8 mouse cellular contexts compared by ENCODE assay signal in genomic region chr13:89740243-89741115, GRCm38 (mm10). TPM values are rescaled to one million over a fixed set of nuclear protein-coding genes. Genes with fewer than 3 reads are reported as not detected.
DNase-seq lines count a peak whose midpoint lies in the region; ATAC-seq and TF ChIP-seq lines count a peak whose summit lies in the region.

No protein-coding gene starts in this region.

- peak; percentile 84 for ATAC-seq in embryonic facial prominence, embryonic 13.5 days (ENCODE audit: insufficient number of reproducible peaks, insufficient read depth, low FRiP score, low TSS enrichment, low read depth)
- ATAC-seq in limb, embryonic 12.5 days (ENCODE audit: insufficient number of reproducible peaks, insufficient read depth, low FRiP score, low TSS enrichment, low read depth), result peak; percentile 83
- ATAC-seq in midbrain, embryonic 13.5 days, result peak; percentile 88

- under 1% methylated on average over 33 of the region's 33 CpGs for WGBS in embryonic facial prominence, embryonic 13.5 days
- under 1% methylated on average over 33 of the region's 33 CpGs for WGBS in limb, embryonic 12.5 days
- WGBS in midbrain, embryonic 13.5 days, result 0% methylated on average over 33 of the region's 33 CpGs
- WGBS in spleen, adult 2 months, result 2% methylated on average over 33 of the region's 33 CpGs

- no peaks in the 10 kb centered on the region for H3K9me3 ChIP-seq in embryonic facial prominence, embryonic 13.5 days
- no peaks in the 10 kb centered on the region for H3K9me3 ChIP-seq in limb, embryonic 12.5 days
- no peaks in the 10 kb centered on the region for H3K9me3 ChIP-seq in midbrain, embryonic 13.5 days

- peak overlapping the region; percentile 70 for H3K4me3 ChIP-seq in embryonic facial prominence, embryonic 13.5 days
- peak overlapping the region; percentile 75 for H3K4me3 ChIP-seq in limb, embryonic 12.5 days (replicated peaks)
- H3K4me3 ChIP-seq in midbrain, embryonic 13.5 days (replicated peaks), result peak overlapping the region; percentile 69
- peak overlapping the region; percentile 76 for H3K4me3 ChIP-seq in spleen, adult 2 months (ENCODE audit: extremely low read depth, insufficient read depth, insufficient read length)

- H3K36me3 ChIP-seq in embryonic facial prominence, embryonic 13.5 days, result no peaks in the 10 kb centered on the region
- no peaks in the 10 kb centered on the region for H3K36me3 ChIP-seq in limb, embryonic 12.5 days
- no peaks in the 10 kb centered on the region for H3K36me3 ChIP-seq in midbrain, embryonic 13.5 days
- no peaks in the 10 kb centered on the region for H3K36me3 ChIP-seq in spleen, adult 2 months (ENCODE audit: control insufficient read depth, insufficient read depth, low read length)

- no peak; the same call in 1 of the 2 replicates for TF ChIP-seq CTCF in spleen, adult 2 months (IDR thresholded peaks at IDR 0.05; ENCODE audit: extremely low read depth, insufficient read depth, insufficient read length, insufficient replicate concordance)

- H3K4me1 ChIP-seq in embryonic facial prominence, embryonic 13.5 days, result peaks cover 16% of the 10 kb centered on the region
- peaks cover 19% of the 10 kb centered on the region for H3K4me1 ChIP-seq in limb, embryonic 12.5 days (replicated peaks)
- peaks cover 17% of the 10 kb centered on the region for H3K4me1 ChIP-seq in midbrain, embryonic 13.5 days (replicated peaks)
- H3K4me1 ChIP-seq in spleen, adult 2 months (ENCODE audit: control insufficient read depth, insufficient read depth, insufficient read length), result peaks cover 2% of the 10 kb centered on the region; the same call in 1 of the 2 replicates

- H3K27me3 ChIP-seq in embryonic facial prominence, embryonic 13.5 days, result no peaks in the 10 kb centered on the region
- no peaks in the 10 kb centered on the region for H3K27me3 ChIP-seq in limb, embryonic 12.5 days
- H3K27me3 ChIP-seq in midbrain, embryonic 13.5 days, result peaks cover 9% of the 10 kb centered on the region
- H3K27me3 ChIP-seq in spleen, adult 2 months (ENCODE audit: control insufficient read depth, insufficient read depth, low read length), result peaks cover 14% of the 10 kb centered on the region

- no peak for TF ChIP-seq POLR2A in spleen, adult 2 months (IDR thresholded peaks at IDR 0.05; ENCODE audit: low read depth, low read length)

- peak; percentile 95 for DNase-seq in 3T3-L1 (ENCODE audit: low read depth, low spot score)
- DNase-seq in adrenal gland, postnatal 14 days, result peak; percentile 72
- DNase-seq in heart, adult 9 months (ENCODE audit: low spot score in 2 of 2), result peak; percentile 66 to 81
- DNase-seq in kidney, adult 9 months, result peak; percentile 78
- peak in 1 of 2 experiments; percentile 14 for DNase-seq in spleen, adult 2 months (ENCODE audit: low read depth in 1 of 2, low spot score in 2 of 2)

- H3K4me2 ChIP-seq in embryonic facial prominence, embryonic 13.5 days, result peak overlapping the region; percentile 83
- peak overlapping the region; percentile 85 for H3K4me2 ChIP-seq in limb, embryonic 12.5 days
- H3K4me2 ChIP-seq in midbrain, embryonic 13.5 days (replicated peaks), result peak overlapping the region; percentile 96

- peak overlapping the region; percentile 93 for H3K9ac ChIP-seq in embryonic facial prominence, embryonic 13.5 days
- peak overlapping the region; percentile 88 for H3K9ac ChIP-seq in limb, embryonic 12.5 days (replicated peaks)
- H3K9ac ChIP-seq in midbrain, embryonic 13.5 days (replicated peaks), result peak overlapping the region; percentile 75

- H3K27ac ChIP-seq in embryonic facial prominence, embryonic 13.5 days, result peak overlapping the region; percentile 96
- H3K27ac ChIP-seq in limb, embryonic 12.5 days, result peak overlapping the region; percentile 96
- peak overlapping the region; percentile 86 for H3K27ac ChIP-seq in midbrain, embryonic 13.5 days
- no peak overlapping the region for H3K27ac ChIP-seq in spleen, adult 2 months (ENCODE audit: insufficient read depth, low read length)

RNA-seq across cellular contexts. Expression of gene Vcan, which starts 1.8 kb away (rescaled TPM):
- 6.1 and 8.5 TPM in 2 replicates for total RNA-seq in adrenal gland, postnatal 14 days (2021)
- 171 and 178 TPM in 2 replicates for polyA plus RNA-seq in embryonic facial prominence, embryonic 13.5 days (2015; fragmentation: Nextera tagmentation; extraction: Ambion mirVana)
- polyA plus RNA-seq in limb, embryonic 12.5 days (2016; fragmentation: Nextera tagmentation; extraction: Ambion mirVana), result 119 and 129 TPM in 2 replicates
- polyA plus RNA-seq in midbrain, embryonic 13.5 days (2015; fragmentation: Nextera tagmentation; extraction: Ambion mirVana), result 42.9 and 51.6 TPM in 2 replicates
- polyA plus RNA-seq in spleen, adult 2 months (2012; rRNA removed), result 0.40 and 1.0 TPM in 2 replicates

Comparison
In these comparisons a context has a peak if more than half of its experiments do, and no peak if none do; other contexts are left out.
1. RNA of gene Vcan, which starts 1.8 kb away (polyA plus RNA-seq): 171 to 178 TPM in embryonic facial prominence, embryonic 13.5 days, 119 to 129 TPM in limb, embryonic 12.5 days and 42.9 to 51.6 TPM in midbrain, embryonic 13.5 days; 0.40 to 1.0 TPM in spleen, adult 2 months; every median in the first group is over 10 times any median in the second.
2. Peak in every context shown above with its lines, with median percentiles within 50 percentile points of each other: ATAC-seq, H3K4me2 ChIP-seq, H3K4me3 ChIP-seq and H3K9ac ChIP-seq.